Mouse (Mus musculus): ENCODE data around the gene Ndufs1.
A peak's percentile ranks its signal among the peaks of the same experiment; 100 is the strongest.

Ndufs1 gene

DNA sequence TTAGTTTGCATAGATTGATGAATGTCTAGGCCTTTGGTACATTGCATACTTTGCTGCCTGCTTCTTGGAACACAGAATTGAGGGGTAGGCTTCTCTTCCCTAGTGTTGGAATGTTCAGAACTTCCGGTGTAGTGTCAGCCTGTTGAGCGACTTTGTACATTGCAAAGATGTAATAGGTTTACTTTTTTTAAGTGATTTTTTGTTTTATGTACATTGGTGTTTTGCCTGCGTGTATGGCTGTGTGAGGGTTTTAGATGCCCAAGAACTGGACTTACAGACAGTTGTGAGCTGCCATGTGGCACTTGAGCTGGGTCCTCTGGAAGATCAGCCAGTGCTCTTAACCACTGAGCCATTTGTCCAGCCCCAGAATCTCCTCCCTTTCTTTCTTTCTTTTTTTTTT, 61.1 kb downstream of the Ndufs1 start:
- DNase-seq (ENCODE audit: low spot score in 2 of 2) = no peak

GRCm38 (mm10) chr1:63115096-63115495, 61.5 kb downstream of the Ndufs1 start:
- DNase-seq (ENCODE audit: low spot score in 2 of 2) = no peak

DNA sequence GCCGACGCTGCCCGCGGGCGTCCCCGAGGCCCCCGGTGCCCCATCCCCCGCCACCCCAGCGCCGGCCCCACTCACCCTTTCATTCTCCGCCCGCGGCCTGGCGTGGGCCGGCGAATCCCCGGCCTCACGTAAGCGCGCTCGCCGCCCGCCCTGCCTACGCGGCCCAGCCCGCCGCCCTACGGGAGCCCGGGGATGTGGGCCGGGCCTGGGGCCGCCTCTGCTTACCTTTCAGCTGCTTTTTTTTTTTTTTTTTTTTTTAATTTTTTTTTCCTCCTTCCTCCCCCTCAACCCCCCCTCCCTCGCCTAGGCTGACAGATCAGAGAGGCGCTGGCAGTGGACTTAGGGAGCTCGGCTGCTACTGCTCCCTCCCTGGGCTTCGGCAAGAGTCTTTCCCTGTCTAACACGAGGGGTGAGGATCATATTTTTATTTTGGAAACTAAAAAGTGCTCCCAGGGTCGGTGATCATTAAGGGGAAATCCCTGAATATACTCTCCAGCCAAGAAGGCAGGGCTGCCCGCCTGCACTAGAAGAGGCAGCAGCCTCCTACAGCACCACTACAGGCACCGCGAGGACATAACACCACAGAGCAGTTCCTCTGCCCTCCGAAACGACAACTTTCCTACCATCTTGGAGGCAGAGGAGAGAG, 62.4 kb downstream of the Ndufs1 start, which contains the start of gene Ino80d:
TSS of gene Ino80d (minus strand) at position 532 of the 646 bp plus-strand sequence.
- DNase-seq (ENCODE audit: low spot score in 2 of 2) = peak; percentile 87 to 90

- DNase-seq (ENCODE audit: low spot score in 2 of 2) = peak; percentile 47
These were observed 63.1 kb downstream of the Ndufs1 start for GRCm38 (mm10) chr1:63113274-63114135.

GRCm38 (mm10) chr1:63112865-63113261, 63.8 kb downstream of the Ndufs1 start:
- DNase-seq (ENCODE audit: low spot score in 2 of 2) = peak in 1 of 2 experiments; percentile 26

- no peak for DNase-seq (ENCODE audit: low spot score in 2 of 2)
These were observed 64.3 kb downstream of the Ndufs1 start for GRCm38 (mm10) chr1:63112151-63112864.

- DNase-seq (ENCODE audit: low spot score in 2 of 2) = peak in 1 of 2 experiments; percentile 42
These were observed 65.9 kb downstream of the Ndufs1 start for GRCm38 (mm10) chr1:63110536-63111285.

DNA sequence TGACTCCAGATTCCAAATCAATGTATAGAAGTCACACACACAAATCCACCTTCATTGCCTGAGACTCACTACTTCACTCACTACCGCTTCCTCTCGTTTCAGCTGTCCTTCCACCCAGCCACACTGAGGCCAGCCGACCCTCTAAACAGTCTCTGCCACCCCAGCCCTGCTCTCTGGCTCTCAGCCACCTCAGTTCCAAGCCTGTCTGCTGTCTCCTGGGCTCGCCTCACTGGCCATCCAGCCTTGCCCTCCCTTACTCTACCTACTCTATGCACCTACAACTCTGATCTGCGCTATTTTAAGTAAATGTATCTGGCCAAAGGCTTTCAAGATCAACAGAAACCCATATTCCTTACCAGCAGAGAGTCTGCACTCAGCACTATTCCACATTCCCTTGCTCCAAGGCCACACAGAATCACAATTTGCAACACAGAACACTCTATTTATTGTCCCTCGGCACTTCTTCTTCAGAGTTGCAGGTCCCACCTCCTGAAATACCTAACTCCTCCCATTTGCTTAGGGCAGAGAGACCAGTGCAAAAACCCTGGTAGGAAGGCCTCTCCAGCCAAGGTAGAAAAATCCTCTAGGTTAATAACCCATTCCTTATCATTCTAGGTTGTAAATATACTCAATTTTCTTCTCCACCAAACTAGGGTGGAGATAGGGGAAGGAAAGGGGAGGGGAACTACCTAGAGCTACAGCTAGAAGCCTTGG, 68.9 kb downstream of the Ndufs1 start:
- DNase-seq (ENCODE audit: low spot score in 2 of 2) = peak in 1 of 2 experiments; percentile 31

DNA sequence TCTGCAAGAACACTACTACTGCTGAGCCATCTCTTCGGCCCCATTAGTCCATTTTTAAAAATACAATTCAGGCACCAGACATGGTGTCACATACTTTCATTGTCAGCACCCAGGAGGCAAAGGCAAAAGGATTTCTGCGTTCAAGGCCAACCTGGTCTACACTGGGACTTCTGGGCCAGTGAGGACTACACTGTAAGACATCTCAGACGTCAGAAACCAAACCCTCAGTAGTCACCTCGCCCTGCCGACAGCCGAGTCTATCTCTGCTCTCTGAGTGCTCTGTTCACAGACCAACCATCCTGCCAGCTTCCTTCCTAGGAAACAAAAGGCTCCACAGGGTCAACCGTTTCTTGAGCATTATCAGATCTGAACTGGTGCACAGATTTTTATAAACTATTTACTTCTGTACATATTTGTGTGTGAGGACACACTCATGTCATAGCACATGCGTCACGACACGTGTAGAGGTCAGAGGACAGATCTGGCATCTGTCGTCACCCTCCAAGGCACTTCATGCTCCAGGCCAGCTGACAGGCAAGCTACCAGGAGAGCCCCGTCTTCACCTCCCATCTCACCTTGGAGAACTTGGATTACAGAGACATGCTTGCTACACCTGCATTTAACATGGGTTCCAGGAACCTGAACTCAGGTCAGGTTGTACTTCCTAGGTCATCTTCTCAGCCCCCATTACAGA, 73.7 kb downstream of the Ndufs1 start:
- no peak for DNase-seq (ENCODE audit: low spot score in 2 of 2)

GRCm38 (mm10) chr1:63100196-63100595, 76.4 kb downstream of the Ndufs1 start:
- DNase-seq (ENCODE audit: low spot score in 2 of 2) = no peak

GRCm38 (mm10) chr1:63098831-63099230, 77.8 kb downstream of the Ndufs1 start:
- no peak for DNase-seq (ENCODE audit: low spot score in 2 of 2)

DNA sequence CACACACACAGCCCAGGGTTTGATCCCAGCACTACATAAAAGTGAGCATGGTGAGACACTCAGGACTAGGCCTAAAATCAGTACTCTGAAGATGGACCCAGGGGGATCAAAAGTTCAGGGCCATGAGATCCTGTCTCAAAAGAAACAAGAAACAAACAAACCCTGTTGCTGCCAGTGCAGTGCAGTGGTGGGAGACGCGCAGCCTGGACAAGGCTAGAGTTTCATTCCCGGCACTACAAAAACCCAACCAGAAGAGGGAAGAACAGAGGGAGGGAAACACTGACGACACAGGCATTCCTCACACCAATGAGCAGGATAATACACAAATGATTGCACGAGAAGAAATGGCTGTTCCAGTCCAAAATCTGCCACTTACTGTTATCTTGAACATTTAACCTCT, 80.6 kb downstream of the Ndufs1 start:
- DNase-seq (ENCODE audit: low spot score in 2 of 2) = no peak

Data from right cerebral cortex, postnatal 10 days (tissue).